Mouse (Mus musculus) left cerebral cortex, adult 11 months (tissue): ENCODE results near the gene Sorbs2.

Experiments
- DNase-seq: peaks from one replicate; pipeline ENCODE4 v3.0.0; 2022; ENCODE audit warnings: low spot score

The Sorbs2 gene

GRCm38 (mm10) chr8:45507634-45508321 is at the start of gene Sorbs2:
Sorbs2 (plus strand) TSS chr8:45507788.
- no peak for DNase-seq

DNA sequence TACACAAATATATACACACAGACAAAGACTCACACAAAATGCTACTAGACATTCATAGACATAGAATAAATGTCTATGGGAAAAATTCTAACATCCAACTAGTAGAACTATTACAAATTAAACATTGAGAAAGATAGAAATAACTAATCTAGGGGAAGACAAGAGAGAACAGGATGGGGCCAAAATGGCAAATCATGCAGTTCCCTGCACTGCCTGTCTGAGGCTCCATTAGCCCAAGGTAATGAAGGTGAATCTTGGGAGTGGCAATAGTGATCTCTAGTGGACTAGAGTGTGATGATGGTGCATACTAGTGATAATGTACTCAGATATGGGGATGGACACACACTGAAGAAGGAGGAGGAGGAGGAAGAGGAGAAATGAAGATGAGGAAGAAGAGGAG is 49.7 kb upstream of the Sorbs2 start:
- no peak for DNase-seq

- no peak for DNase-seq
Measured at GRCm38 (mm10) chr8:45469006-45469405, 38.6 kb upstream of the Sorbs2 start.

GRCm38 (mm10) chr8:45469507-45470178 is 37.9 kb upstream of the Sorbs2 start:
- DNase-seq = no peak

DNA sequence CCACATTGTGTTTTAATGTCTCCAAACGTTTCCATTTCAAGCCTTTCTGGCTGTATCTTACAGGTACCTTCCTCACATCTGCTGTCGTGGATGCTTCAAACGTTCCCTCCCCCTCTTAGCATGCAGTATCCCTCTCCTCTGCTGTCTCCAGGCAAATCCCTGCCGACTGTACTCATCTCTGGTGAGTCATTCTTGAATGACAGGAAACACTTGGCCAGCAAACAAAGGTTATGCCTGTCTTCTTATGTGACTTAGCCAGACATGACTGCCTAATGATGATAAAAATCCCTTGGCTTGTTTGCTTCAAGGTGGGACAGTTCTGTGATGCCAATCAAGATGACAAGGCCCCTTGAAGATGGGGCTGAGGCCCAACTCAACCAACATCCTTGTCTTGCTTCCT is 26.7 kb upstream of the Sorbs2 start:
- no peak for DNase-seq

DNA sequence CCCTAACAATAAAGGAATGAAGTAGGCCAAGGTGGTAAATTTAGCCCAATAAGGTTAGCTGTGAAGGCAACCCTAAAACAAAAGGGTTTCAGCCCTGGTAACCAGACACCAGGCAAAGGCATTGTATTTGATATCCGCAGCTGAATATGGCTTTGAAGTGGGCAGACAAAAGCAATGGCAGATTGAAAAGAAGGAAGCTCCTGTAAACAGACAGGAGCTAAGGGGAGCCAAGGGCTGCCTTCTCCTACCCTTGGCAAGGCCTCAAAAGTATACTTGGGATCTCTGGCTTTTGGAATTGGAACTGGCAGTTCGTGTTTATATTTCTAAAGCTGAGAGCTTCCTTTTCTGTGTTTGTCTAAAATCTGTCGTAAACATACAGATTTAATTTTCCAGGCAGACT is 21.3 kb upstream of the Sorbs2 start:
- DNase-seq = no peak

DNA sequence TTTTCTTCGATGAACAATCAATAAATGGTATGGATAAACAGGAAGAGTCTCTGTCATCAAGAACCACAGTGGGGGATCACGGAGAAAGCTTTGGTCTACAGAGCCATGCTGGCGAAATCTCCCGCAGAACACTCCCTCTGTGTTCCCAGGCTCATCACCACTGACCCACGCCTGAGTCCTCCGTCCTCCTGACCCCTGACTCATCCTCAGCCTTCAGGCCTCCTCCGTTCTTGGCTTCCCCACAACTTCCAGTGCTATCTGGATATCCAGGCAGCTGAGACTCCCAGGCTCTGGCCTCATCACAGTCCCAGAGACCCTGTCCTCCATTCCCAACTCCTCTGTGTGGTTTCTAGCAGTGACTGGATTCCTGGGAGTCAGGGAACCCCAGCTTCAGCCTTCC is 3.6 kb upstream of the Sorbs2 start:
- DNase-seq = no peak

DNA sequence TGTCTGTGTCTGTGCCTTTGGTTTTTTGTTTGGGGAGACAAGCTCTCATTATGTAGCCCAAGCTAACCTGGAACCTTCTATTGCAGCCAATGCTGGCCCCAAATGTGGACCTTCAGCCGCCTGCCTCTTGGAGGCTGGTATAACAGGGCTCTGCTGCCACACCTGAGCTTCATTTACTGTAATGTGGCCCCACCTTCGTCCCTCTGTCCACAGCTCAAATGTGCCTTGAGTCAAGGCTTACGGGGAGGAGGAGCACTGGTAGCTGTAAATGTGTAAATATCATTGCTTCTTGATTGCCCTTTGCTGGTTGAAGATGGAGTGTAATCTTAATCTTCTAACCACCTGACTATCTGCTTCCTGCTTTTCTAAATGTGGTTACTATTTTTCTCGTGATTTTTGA is 1.2 kb upstream of the Sorbs2 start:
- no peak for DNase-seq

- DNase-seq = no peak
Measured at GRCm38 (mm10) chr8:45507277-45507633, 333 bp upstream of the Sorbs2 start.

DNA sequence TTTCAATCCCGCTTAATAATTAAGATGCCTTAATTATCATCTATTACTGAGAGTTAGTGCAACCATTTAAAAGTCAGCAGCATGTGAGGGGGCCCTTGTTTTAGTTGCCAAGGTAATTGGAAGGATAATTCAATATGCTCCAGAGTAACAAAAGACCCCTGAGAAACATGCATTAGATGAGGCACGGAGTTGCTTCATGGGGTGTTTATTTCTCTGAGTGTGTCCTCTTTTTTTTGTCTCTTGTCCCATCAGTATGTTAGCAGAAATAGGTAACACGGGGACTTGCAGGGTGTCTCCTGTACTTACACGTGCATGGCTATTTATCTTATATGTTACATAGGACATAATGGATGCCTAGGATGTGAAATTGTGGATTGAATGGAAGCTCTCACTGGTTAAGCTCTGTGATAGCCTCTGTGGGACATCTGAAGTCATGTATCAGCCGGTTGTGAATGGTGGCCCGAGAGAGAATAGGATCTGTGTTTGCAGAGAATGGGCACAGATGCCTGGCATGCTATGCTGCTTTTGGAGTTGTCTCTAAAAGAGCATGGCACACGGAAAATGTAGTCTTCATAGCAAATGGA is 1.0 kb downstream of the Sorbs2 start:
- no peak for DNase-seq

DNA sequence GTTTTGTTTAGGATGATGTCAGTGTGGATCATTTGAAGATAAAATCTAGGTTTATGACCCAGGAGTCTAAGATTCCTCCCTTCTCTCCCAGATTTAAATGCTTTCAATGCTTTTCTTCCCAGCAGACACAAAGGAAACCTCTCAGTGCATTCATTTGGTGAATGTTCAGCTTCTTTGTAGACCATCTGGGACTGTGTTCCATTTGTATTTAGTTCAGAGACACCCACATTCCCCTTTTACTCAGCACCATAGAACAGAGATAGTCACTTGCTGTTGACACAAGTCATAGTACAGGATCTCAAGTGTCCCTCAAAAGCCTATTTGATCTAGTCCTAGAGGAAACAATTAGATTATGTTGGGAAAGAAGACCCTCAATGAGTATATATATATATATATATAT is 4.8 kb downstream of the Sorbs2 start:
- DNase-seq = no peak

- DNase-seq = no peak
Measured at GRCm38 (mm10) chr8:45521595-45521994, 14.0 kb downstream of the Sorbs2 start.

DNA sequence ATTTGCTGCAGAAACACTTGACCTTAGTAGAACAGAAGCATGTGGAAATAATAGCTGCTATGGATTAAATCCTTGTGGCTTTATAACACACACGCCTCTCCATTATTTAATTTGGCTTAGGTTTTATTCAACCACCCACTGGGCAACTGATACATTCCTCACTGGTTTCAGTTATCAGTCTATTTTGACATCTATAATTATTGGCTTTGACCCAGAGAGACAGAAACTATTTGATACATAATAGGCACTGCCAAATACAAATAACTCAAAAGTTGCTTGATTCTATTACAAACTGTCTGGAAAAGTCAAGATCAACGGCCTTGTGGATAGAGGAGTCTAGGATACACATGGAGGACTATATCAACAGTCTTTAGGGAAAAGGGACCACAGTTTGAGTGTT is 20.1 kb downstream of the Sorbs2 start:
- no peak for DNase-seq

DNA sequence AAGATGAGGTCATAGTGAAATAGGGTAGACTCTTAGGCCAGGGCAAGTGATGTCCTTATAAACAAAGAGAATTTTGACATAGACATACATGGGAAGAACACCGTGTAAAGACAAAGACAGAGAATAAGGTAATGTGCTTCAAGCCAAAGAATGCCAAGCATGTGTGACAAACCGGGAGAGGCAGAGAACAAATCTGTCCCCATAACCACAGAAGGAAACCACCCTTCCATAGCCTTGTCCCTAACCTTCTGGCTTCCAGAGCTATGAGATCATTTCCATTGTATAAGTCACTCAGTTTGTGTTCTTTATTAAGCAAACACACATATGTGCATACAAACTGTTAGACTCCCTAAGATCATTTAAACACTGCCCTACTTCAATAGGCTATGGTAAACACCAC is 21.3 kb downstream of the Sorbs2 start:
- DNase-seq = no peak

- DNase-seq = no peak
Measured at GRCm38 (mm10) chr8:45536578-45536977, 29.0 kb downstream of the Sorbs2 start.

DNA sequence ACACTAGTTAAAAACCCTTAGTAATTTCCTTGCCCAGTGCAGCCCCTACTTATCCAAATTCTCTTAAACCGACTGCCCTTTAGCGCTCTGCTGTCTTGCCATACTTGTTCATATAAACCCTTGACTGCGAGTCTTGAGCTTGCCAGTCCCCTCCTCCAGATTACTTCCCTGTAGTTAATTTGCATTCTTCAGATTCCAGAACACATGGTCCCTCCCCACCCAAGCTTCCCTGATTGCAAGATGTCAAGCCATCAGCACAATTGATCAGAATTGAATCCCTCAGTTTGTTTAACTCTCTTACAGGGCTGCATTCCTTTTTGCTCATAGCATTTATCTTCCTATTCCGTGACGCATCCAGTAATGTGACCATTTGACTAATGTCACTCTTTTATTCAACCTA is 32.9 kb downstream of the Sorbs2 start:
- no peak for DNase-seq

- DNase-seq = no peak
Measured at GRCm38 (mm10) chr8:45552175-45552574, 44.6 kb downstream of the Sorbs2 start.

GRCm38 (mm10) chr8:45554627-45555026 is 47.0 kb downstream of the Sorbs2 start:
- DNase-seq = no peak

GRCm38 (mm10) chr8:45557936-45558335 is 50.3 kb downstream of the Sorbs2 start:
- DNase-seq = no peak

- peak; percentile 19 for DNase-seq
Measured at GRCm38 (mm10) chr8:45558426-45558825, 50.8 kb downstream of the Sorbs2 start.

- peak; percentile 66 for DNase-seq
Measured at GRCm38 (mm10) chr8:45559176-45559820, 51.7 kb downstream of the Sorbs2 start.

DNA sequence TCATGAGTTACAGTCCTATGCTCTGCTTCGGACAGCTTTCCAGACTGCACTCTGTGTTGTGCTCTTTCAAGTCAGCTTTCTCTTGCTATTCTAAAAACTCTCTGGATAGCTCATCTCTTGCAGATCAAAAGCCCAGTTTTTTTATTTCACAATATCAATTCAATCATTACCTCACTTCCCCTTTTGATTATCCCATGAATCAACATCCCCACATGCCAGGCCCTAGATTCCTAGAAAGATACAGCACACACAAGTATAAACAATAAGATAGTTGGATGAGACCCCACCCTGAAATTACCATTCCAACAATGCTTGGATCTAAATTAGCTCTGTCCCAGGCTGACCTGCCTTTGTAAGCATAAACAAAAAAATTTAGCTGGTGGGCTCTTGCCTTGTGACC is 57.6 kb downstream of the Sorbs2 start:
- no peak for DNase-seq

- DNase-seq = no peak
Measured at GRCm38 (mm10) chr8:45570117-45570516, 62.5 kb downstream of the Sorbs2 start.
